Mouse (Mus musculus): Measurements from ENCODE around the gene Gpld1. TPM values are rescaled to one million over a fixed set of nuclear protein-coding genes. Genes with fewer than 3 reads are reported as not detected.

Gene Gpld1
- polyA plus RNA-seq, 1 experiment from 2014 or later = 0.87 TPM

GRCm38 (mm10) chr13:24977820-24978342 lies 34.9 kb downstream of the Gpld1 start:
- no peaks in the 10 kb centered on the region for H3K27me3 ChIP-seq (ENCODE audit: control insufficient read depth, insufficient read depth, low read length)
- no peak for ATAC-seq (replicated peaks; ENCODE audit: low FRiP score)
- no peaks in the 10 kb centered on the region for H3K9me3 ChIP-seq (ENCODE audit: control insufficient read depth, low read length)
- H3K9ac ChIP-seq (ENCODE audit: low read length) = no peak overlapping the region
- DNase-seq (ENCODE audit: low spot score) = no peak
- no peaks in the 10 kb centered on the region for H3K4me1 ChIP-seq (replicated peaks; ENCODE audit: control insufficient read depth, insufficient read depth, low read length)
- WGBS = 88% methylated on average over 5 of the region's 5 CpGs
- no peak overlapping the region for H3K4me3 ChIP-seq (ENCODE audit: low read depth, low read length)
- no peak overlapping the region for H3K27ac ChIP-seq (ENCODE audit: low read depth, low read length)
- no peaks in the 10 kb centered on the region for H3K36me3 ChIP-seq (ENCODE audit: control insufficient read depth, insufficient read depth, low read length)
- no peak overlapping the region for H3K4me2 ChIP-seq (ENCODE audit: low read depth, low read length, severe bottlenecking)

GRCm38 (mm10) chr13:24981031-24981430 lies 38.1 kb downstream of the Gpld1 start:
- no peaks in the 10 kb centered on the region for H3K9me3 ChIP-seq (ENCODE audit: control insufficient read depth, low read length)
- DNase-seq (ENCODE audit: low spot score) = no peak
- WGBS = 89% methylated on average over 6 of the region's 6 CpGs
- H3K4me1 ChIP-seq (replicated peaks; ENCODE audit: control insufficient read depth, insufficient read depth, low read length) = no peaks in the 10 kb centered on the region
- H3K9ac ChIP-seq (ENCODE audit: low read length) = no peak overlapping the region
- no peak overlapping the region for H3K4me2 ChIP-seq (ENCODE audit: low read depth, low read length, severe bottlenecking)
- no peak for ATAC-seq (replicated peaks; ENCODE audit: low FRiP score)
- H3K27ac ChIP-seq (ENCODE audit: low read depth, low read length) = no peak overlapping the region
- no peaks in the 10 kb centered on the region for H3K27me3 ChIP-seq (ENCODE audit: control insufficient read depth, insufficient read depth, low read length)
- H3K36me3 ChIP-seq (ENCODE audit: control insufficient read depth, insufficient read depth, low read length) = no peaks in the 10 kb centered on the region
- H3K4me3 ChIP-seq (ENCODE audit: low read depth, low read length) = no peak overlapping the region

- no peak overlapping the region for H3K9ac ChIP-seq (ENCODE audit: low read length)
- H3K4me2 ChIP-seq (ENCODE audit: low read depth, low read length, severe bottlenecking) = no peak overlapping the region
- 55% methylated on average over 2 of the region's 2 CpGs for WGBS
- DNase-seq (ENCODE audit: low spot score) (no peak), ATAC-seq (replicated peaks; ENCODE audit: low FRiP score) (no peak)
- no peak overlapping the region for H3K27ac ChIP-seq (ENCODE audit: low read depth, low read length)
- no peaks in the 10 kb centered on the region for H3K36me3 ChIP-seq (ENCODE audit: control insufficient read depth, insufficient read depth, low read length)
- H3K4me1 ChIP-seq (replicated peaks; ENCODE audit: control insufficient read depth, insufficient read depth, low read length) = no peaks in the 10 kb centered on the region
- no peak overlapping the region for H3K4me3 ChIP-seq (ENCODE audit: low read depth, low read length)
- H3K9me3 ChIP-seq (ENCODE audit: control insufficient read depth, low read length) = no peaks in the 10 kb centered on the region
- H3K27me3 ChIP-seq (ENCODE audit: control insufficient read depth, insufficient read depth, low read length) = no peaks in the 10 kb centered on the region
Measured at GRCm38 (mm10) chr13:24985435-24985834, 42.5 kb downstream of the Gpld1 start.

- Histone ChIP-seq H3K27me3 (ENCODE audit: control insufficient read depth, insufficient read depth, low read length) (no peaks in the 10 kb centered on the region), H3K9ac (ENCODE audit: low read length) (no peak overlapping the region), H3K27ac (ENCODE audit: low read depth, low read length) (no peak overlapping the region), H3K36me3 (ENCODE audit: control insufficient read depth, insufficient read depth, low read length) (no peaks in the 10 kb centered on the region), H3K4me3 (ENCODE audit: low read depth, low read length) (no peak overlapping the region), H3K9me3 (ENCODE audit: control insufficient read depth, low read length) (no peaks in the 10 kb centered on the region), H3K4me1 (replicated peaks; ENCODE audit: control insufficient read depth, insufficient read depth, low read length) (0 out of 2 replicates have a peak, but pooled peaks cover 3% of the 10 kb centered on the region), H3K4me2 (ENCODE audit: low read depth, low read length, severe bottlenecking) (no peak overlapping the region)
- WGBS = 46% methylated on average over 7 of the region's 7 CpGs
- ATAC-seq (replicated peaks; ENCODE audit: low FRiP score) (peak; percentile 66), DNase-seq (ENCODE audit: low spot score) (peak; percentile 63)
Measured at GRCm38 (mm10) chr13:24988391-24988790, 45.4 kb downstream of the Gpld1 start.

- no peak for ATAC-seq (replicated peaks; ENCODE audit: low FRiP score)
- H3K27me3 ChIP-seq (ENCODE audit: control insufficient read depth, insufficient read depth, low read length) = no peaks in the 10 kb centered on the region
- WGBS = 83% methylated on average over 6 of the region's 6 CpGs
Measured at GRCm38 (mm10) chr13:24989006-24989405, 46.1 kb downstream of the Gpld1 start.

GRCm38 (mm10) chr13:24993160-24993559 lies 50.2 kb downstream of the Gpld1 start:
- no peak overlapping the region for H3K4me3 ChIP-seq (ENCODE audit: low read depth, low read length)
- WGBS = 49% methylated on average over 2 of the region's 2 CpGs
- H3K27ac ChIP-seq (ENCODE audit: low read depth, low read length) = no peak overlapping the region
- no peaks in the 10 kb centered on the region for H3K27me3 ChIP-seq (ENCODE audit: control insufficient read depth, insufficient read depth, low read length)
- H3K4me2 ChIP-seq (ENCODE audit: low read depth, low read length, severe bottlenecking) = no peak overlapping the region
- no peaks in the 10 kb centered on the region for H3K9me3 ChIP-seq (ENCODE audit: control insufficient read depth, low read length)
- H3K4me1 ChIP-seq (replicated peaks; ENCODE audit: control insufficient read depth, insufficient read depth, low read length) = 0 out of 2 replicates have a peak, but pooled peaks cover 3% of the 10 kb centered on the region
- no peak for DNase-seq (ENCODE audit: low spot score)
- H3K9ac ChIP-seq (ENCODE audit: low read length) = no peak overlapping the region
- H3K36me3 ChIP-seq (ENCODE audit: control insufficient read depth, insufficient read depth, low read length) = peaks cover 11% of the 10 kb centered on the region; the same call in 1 of the 2 replicates
- no peak for ATAC-seq (replicated peaks; ENCODE audit: low FRiP score)

More at GRCm38 (mm10) chr13:24989006-24989405, 46.1 kb downstream of the Gpld1 start:
- H3K36me3 ChIP-seq (ENCODE audit: control insufficient read depth, insufficient read depth, low read length) = no peaks in the 10 kb centered on the region
- H3K4me1 ChIP-seq (replicated peaks; ENCODE audit: control insufficient read depth, insufficient read depth, low read length) = 0 out of 2 replicates have a peak, but pooled peaks cover 3% of the 10 kb centered on the region
- no peaks in the 10 kb centered on the region for H3K9me3 ChIP-seq (ENCODE audit: control insufficient read depth, low read length)
- H3K4me3 ChIP-seq (ENCODE audit: low read depth, low read length) = no peak overlapping the region
- no peak overlapping the region for H3K9ac ChIP-seq (ENCODE audit: low read length)
- H3K27ac ChIP-seq (ENCODE audit: low read depth, low read length) = no peak overlapping the region
- no peak overlapping the region for H3K4me2 ChIP-seq (ENCODE audit: low read depth, low read length, severe bottlenecking)
- DNase-seq (ENCODE audit: low spot score) = no peak

GRCm38 (mm10) chr13:24999538-24999937 lies 56.6 kb downstream of the Gpld1 start:
- 92% methylated on average over 2 of the region's 2 CpGs for WGBS
- no peak overlapping the region for H3K4me3 ChIP-seq (ENCODE audit: low read depth, low read length)
- H3K4me1 ChIP-seq (replicated peaks; ENCODE audit: control insufficient read depth, insufficient read depth, low read length) = no peaks in the 10 kb centered on the region
- H3K27ac ChIP-seq (ENCODE audit: low read depth, low read length) = no peak overlapping the region
- no peak overlapping the region for H3K9ac ChIP-seq (ENCODE audit: low read length)
- no peaks in the 10 kb centered on the region for H3K9me3 ChIP-seq (ENCODE audit: control insufficient read depth, low read length)
- peaks cover 11% of the 10 kb centered on the region; the same call in 1 of the 2 replicates for H3K36me3 ChIP-seq (ENCODE audit: control insufficient read depth, insufficient read depth, low read length)
- ATAC-seq (replicated peaks; ENCODE audit: low FRiP score) (no peak), DNase-seq (ENCODE audit: low spot score) (no peak)
- no peaks in the 10 kb centered on the region for H3K27me3 ChIP-seq (ENCODE audit: control insufficient read depth, insufficient read depth, low read length)
- H3K4me2 ChIP-seq (ENCODE audit: low read depth, low read length, severe bottlenecking) = no peak overlapping the region

GRCm38 (mm10) chr13:25002965-25003364 lies 60.0 kb downstream of the Gpld1 start:
- ATAC-seq (replicated peaks; ENCODE audit: low FRiP score) (no peak), DNase-seq (ENCODE audit: low spot score) (no peak)
- Histone ChIP-seq H3K27ac (ENCODE audit: low read depth, low read length) (no peak overlapping the region), H3K9ac (ENCODE audit: low read length) (no peak overlapping the region), H3K27me3 (ENCODE audit: control insufficient read depth, insufficient read depth, low read length) (no peaks in the 10 kb centered on the region), H3K4me1 (replicated peaks; ENCODE audit: control insufficient read depth, insufficient read depth, low read length) (no peaks in the 10 kb centered on the region), H3K4me2 (ENCODE audit: low read depth, low read length, severe bottlenecking) (no peak overlapping the region), H3K9me3 (ENCODE audit: control insufficient read depth, low read length) (no peaks in the 10 kb centered on the region), H3K36me3 (ENCODE audit: control insufficient read depth, insufficient read depth, low read length) (no peaks in the 10 kb centered on the region; the same call in 1 of the 2 replicates), H3K4me3 (ENCODE audit: low read depth, low read length) (no peak overlapping the region)

- DNase-seq (ENCODE audit: low spot score) (peak; percentile 41), ATAC-seq (replicated peaks; ENCODE audit: low FRiP score) (no peak)
- H3K27ac ChIP-seq (ENCODE audit: low read depth, low read length) = no peak overlapping the region
- 90% methylated on average over 5 of the region's 8 CpGs for WGBS
- H3K9me3 ChIP-seq (ENCODE audit: control insufficient read depth, low read length) = no peaks in the 10 kb centered on the region
- H3K9ac ChIP-seq (ENCODE audit: low read length) = no peak overlapping the region
- H3K4me2 ChIP-seq (ENCODE audit: low read depth, low read length, severe bottlenecking) = no peak overlapping the region
- H3K27me3 ChIP-seq (ENCODE audit: control insufficient read depth, insufficient read depth, low read length) = no peaks in the 10 kb centered on the region
- no peaks in the 10 kb centered on the region for H3K4me1 ChIP-seq (replicated peaks; ENCODE audit: control insufficient read depth, insufficient read depth, low read length)
- H3K36me3 ChIP-seq (ENCODE audit: control insufficient read depth, insufficient read depth, low read length) = no peaks in the 10 kb centered on the region; the same call in 1 of the 2 replicates
- no peak overlapping the region for H3K4me3 ChIP-seq (ENCODE audit: low read depth, low read length)
Measured at GRCm38 (mm10) chr13:25007115-25007514, 64.2 kb downstream of the Gpld1 start.

All from forebrain, embryonic 11.5 days (tissue).